Mouse (Mus musculus) heart, adult 2 months (tissue): ENCODE data around the gene Fars2.

Source experiments
- EP300 ChIP-seq: fragments of 200-500 bp; IDR thresholded peaks from 2 replicates; pipeline ENCODE4 v1.6.1; 2011; ENCODE audit warnings: low read depth, low read length, control low read depth; ENCODE audit not compliant: insufficient read depth
- POLR2A ChIP-seq: fragments of 200-500 bp; IDR thresholded peaks from 2 replicates; pipeline ENCODE4 v1.6.1; 2011; ENCODE audit warnings: mild to moderate bottlenecking, low read depth, low read length, control low read depth; ENCODE audit not compliant: insufficient read depth

DNA sequence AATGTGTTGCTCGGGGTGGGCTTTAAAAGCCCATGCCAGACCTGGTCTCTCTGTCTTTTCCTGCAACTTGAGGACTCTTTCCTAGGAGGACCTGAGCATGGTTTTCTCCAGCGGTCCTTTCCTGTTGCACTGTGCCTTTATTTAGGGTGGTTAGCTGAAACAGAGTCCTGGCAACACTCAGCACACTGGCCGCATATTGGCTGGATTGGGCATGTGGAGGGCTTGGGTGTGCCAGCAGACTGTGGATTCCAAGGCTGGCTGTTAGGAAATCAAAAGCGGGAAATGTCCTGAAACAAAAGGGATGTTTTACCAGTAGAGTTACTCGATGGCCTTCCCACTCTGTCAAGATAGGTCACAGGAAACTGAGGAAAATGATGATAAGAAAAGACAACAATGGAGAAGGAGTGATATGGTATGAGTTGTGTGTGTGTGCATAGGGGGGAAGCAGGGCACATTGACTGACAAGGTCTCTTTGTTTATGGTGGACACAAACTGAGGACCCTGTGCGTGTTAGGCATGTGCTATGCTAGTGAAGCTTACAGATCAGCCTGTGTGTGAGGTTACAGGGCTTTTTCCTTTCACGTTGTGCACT, 39.2 kb downstream of the Fars2 start:
- TF ChIP-seq POLR2A (no peak), EP300 (no peak)
